Mouse (Mus musculus): ENCODE data around the gene Lamp1. TPM values are rescaled to one million over a fixed set of nuclear protein-coding genes. Genes with fewer than 3 reads are reported as not detected.

Gene Lamp1
- polyA plus RNA-seq (2014; fragmentation: Illumina TruSeq; extraction: RNeasy Lipid Tissue Mini Kit (QIAGEN cat#74804); ENCODE audit: low read depth, low replicate concordance): 382 TPM

DNA sequence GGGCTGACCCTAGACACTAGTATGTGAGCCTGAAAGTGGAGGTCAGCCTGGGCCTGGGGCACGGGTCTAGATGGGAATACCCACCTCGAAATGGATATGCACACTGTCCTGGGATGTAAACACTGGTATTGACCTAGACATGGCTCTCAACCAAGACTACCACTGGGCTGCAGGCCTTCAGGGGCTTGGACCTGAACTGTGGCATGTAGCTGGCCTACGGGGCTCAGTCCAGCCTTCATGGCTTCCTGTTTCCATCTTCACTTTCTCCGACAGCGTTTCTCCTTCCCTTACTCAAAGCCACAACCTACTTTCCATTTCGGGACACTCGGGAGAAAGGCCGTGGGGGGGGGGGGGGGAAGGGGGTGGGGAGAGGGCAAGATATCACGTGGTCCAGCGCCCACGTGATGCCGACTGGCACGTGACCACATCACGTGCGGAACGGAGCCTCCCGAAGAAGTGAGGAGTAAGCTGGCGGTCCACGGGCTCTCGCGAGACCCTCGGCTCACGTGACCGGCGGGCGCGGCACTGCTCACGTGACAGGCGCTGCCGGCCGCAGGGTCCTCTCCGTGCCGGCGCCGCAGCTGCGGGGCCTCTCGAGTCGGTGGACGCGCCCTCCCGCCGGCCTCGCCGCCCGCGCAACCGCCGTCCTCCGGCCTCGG lies at the start of gene Lamp1:
Lamp1 (plus strand) TSS at position 444 of the 659 bp plus-strand sequence.

GRCm38 (mm10) chr8:13200301-13201012 lies 41.5 kb downstream of the Lamp1 start, which contains the start of gene Grtp1:
TSS of gene Grtp1 (minus strand) at chr8:13200620.

Other genes with a start within 250 kb of the Lamp1 start
- gene F7, start 133.1 kb upstream of the Lamp1 start, polyA plus RNA-seq (2014; fragmentation: Illumina TruSeq; extraction: RNeasy Lipid Tissue Mini Kit (QIAGEN cat#74804); ENCODE audit: low read depth, low replicate concordance): 0.25 TPM
- gene F10, start 121.9 kb upstream of the Lamp1 start, polyA plus RNA-seq (2014; fragmentation: Illumina TruSeq; extraction: RNeasy Lipid Tissue Mini Kit (QIAGEN cat#74804); ENCODE audit: low read depth, low replicate concordance): 0.28 TPM
- gene Proz, start 98.2 kb upstream of the Lamp1 start, polyA plus RNA-seq (2014; fragmentation: Illumina TruSeq; extraction: RNeasy Lipid Tissue Mini Kit (QIAGEN cat#74804); ENCODE audit: low read depth, low replicate concordance): not detected
- 29.6 TPM for gene Pcid2, start 53.7 kb upstream of the Lamp1 start, polyA plus RNA-seq (2014; fragmentation: Illumina TruSeq; extraction: RNeasy Lipid Tissue Mini Kit (QIAGEN cat#74804); ENCODE audit: low read depth, low replicate concordance)
- 103 TPM for gene Cul4a, start 53.5 kb upstream of the Lamp1 start, polyA plus RNA-seq (2014; fragmentation: Illumina TruSeq; extraction: RNeasy Lipid Tissue Mini Kit (QIAGEN cat#74804); ENCODE audit: low read depth, low replicate concordance)
- gene Grtp1, start 41.5 kb downstream of the Lamp1 start, polyA plus RNA-seq (2014; fragmentation: Illumina TruSeq; extraction: RNeasy Lipid Tissue Mini Kit (QIAGEN cat#74804); ENCODE audit: low read depth, low replicate concordance): 47.0 TPM
- not detected for gene Adprhl1, start 95.0 kb downstream of the Lamp1 start, polyA plus RNA-seq (2014; fragmentation: Illumina TruSeq; extraction: RNeasy Lipid Tissue Mini Kit (QIAGEN cat#74804); ENCODE audit: low read depth, low replicate concordance)
- 3.7 TPM for gene Dcun1d2, start 129.0 kb downstream of the Lamp1 start, polyA plus RNA-seq (2014; fragmentation: Illumina TruSeq; extraction: RNeasy Lipid Tissue Mini Kit (QIAGEN cat#74804); ENCODE audit: low read depth, low replicate concordance)
- 6.1 TPM for gene Tmco3, start 129.0 kb downstream of the Lamp1 start, polyA plus RNA-seq (2014; fragmentation: Illumina TruSeq; extraction: RNeasy Lipid Tissue Mini Kit (QIAGEN cat#74804); ENCODE audit: low read depth, low replicate concordance)
- gene Tfdp1, start 179.6 kb downstream of the Lamp1 start, polyA plus RNA-seq (2014; fragmentation: Illumina TruSeq; extraction: RNeasy Lipid Tissue Mini Kit (QIAGEN cat#74804); ENCODE audit: low read depth, low replicate concordance): 33.8 TPM
- not detected for gene Atp4b, start 237.7 kb downstream of the Lamp1 start, polyA plus RNA-seq (2014; fragmentation: Illumina TruSeq; extraction: RNeasy Lipid Tissue Mini Kit (QIAGEN cat#74804); ENCODE audit: low read depth, low replicate concordance)
- 0.06 TPM for gene Grk1, start 245.9 kb downstream of the Lamp1 start, polyA plus RNA-seq (2014; fragmentation: Illumina TruSeq; extraction: RNeasy Lipid Tissue Mini Kit (QIAGEN cat#74804); ENCODE audit: low read depth, low replicate concordance)